Comparison of ENCODE assay signal across 8 mouse cellular contexts in the genomic region with DNA sequence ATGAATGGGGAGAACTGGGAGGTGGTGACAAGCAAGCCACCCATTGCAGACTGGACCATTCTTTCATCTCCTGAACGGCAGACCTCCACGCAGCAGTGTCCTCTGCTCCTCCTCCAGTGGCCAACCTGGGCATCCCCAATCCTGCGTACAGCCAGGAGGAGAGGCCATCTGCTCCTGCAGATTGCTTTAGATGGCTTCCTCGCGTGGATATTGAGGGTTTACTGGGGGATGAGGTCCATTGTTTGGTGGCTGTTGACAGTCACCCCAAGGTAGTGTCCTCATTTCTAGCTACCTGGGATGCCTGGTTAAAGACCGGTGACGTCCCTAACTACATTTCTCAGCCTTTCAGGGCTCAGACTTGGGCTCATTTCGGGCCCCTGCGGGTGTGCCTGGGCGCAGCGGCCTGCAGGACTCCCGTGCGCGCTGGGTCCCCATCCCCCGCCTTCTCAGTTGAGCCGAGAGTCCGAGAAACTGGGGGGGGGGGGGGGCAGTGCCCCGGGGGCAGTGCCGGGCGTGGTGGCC. TPM values are rescaled to one million over a fixed set of nuclear protein-coding genes. Genes with fewer than 3 reads are reported as not detected.
DNase-seq lines count a peak whose midpoint lies in the region; ATAC-seq and TF ChIP-seq lines count a peak whose summit lies in the region.

No protein-coding gene starts in this region.

- H3K4me2 ChIP-seq in limb, embryonic 12.5 days, result peak overlapping the region; percentile 98
- peak overlapping the region; percentile 95 for H3K4me2 ChIP-seq in stomach, embryonic 16.5 days (ENCODE audit: low read depth, low read length)

- WGBS in thymus, adult 2 months, result 29% methylated on average over 20 of the region's 20 CpGs
- WGBS in limb, embryonic 12.5 days, result 4% methylated on average over 19 of the region's 20 CpGs
- WGBS in stomach, embryonic 16.5 days, result 8% methylated on average over 20 of the region's 20 CpGs

- H3K4me1 ChIP-seq in thymus, adult 2 months (replicated peaks; ENCODE audit: control insufficient read depth, insufficient read depth, low read length), result peaks cover 9% of the 10 kb centered on the region; the same call in 1 of the 2 replicates
- H3K4me1 ChIP-seq in limb, embryonic 12.5 days (replicated peaks), result peaks cover 25% of the 10 kb centered on the region
- H3K4me1 ChIP-seq in stomach, embryonic 16.5 days (ENCODE audit: control insufficient read depth, insufficient read depth, low read length), result peaks cover 38% of the 10 kb centered on the region

- TF ChIP-seq POLR2A in thymus, adult 2 months (IDR thresholded peaks at IDR 0.05; ENCODE audit: control insufficient read depth, extremely low read depth, insufficient read depth, low read length, poor library complexity), result no peak

- H3K36me3 ChIP-seq in thymus, adult 2 months (ENCODE audit: control insufficient read depth, insufficient read depth, low read length), result no peaks in the 10 kb centered on the region
- H3K36me3 ChIP-seq in limb, embryonic 12.5 days, result peaks cover 2% of the 10 kb centered on the region; the same call in 1 of the 2 replicates
- no peaks in the 10 kb centered on the region for H3K36me3 ChIP-seq in stomach, embryonic 16.5 days (ENCODE audit: control insufficient read depth, insufficient read depth, low read length)

- intact Hi-C loops in gastrocnemius, postnatal 14 days (cut with DNase I; ENCODE audit: low total_unique reads), result loop anchor here (5.0 kb wide), 1 partner anchor 156 kb away; no protein-coding TSS in a partner anchor

- no peaks in the 10 kb centered on the region; the same call in 1 of the 2 replicates for H3K27me3 ChIP-seq in thymus, adult 2 months (ENCODE audit: control insufficient read depth, insufficient read depth, low read length)
- peaks cover 9% of the 10 kb centered on the region; the same call in 1 of the 2 replicates for H3K27me3 ChIP-seq in limb, embryonic 12.5 days
- H3K27me3 ChIP-seq in stomach, embryonic 16.5 days (ENCODE audit: control insufficient read depth, insufficient read depth, low read length), result no peaks in the 10 kb centered on the region

- H3K27ac ChIP-seq in thymus, adult 2 months (ENCODE audit: control insufficient read depth, insufficient read depth, low read length), result no peak overlapping the region
- 0 out of 2 replicates have a peak overlapping the region, but pooled peaks have one; percentile 31 for H3K27ac ChIP-seq in limb, embryonic 12.5 days
- H3K27ac ChIP-seq in stomach, embryonic 16.5 days (ENCODE audit: low read length), result peak overlapping the region; percentile 78

- H3K9ac ChIP-seq in limb, embryonic 12.5 days (replicated peaks), result peak overlapping the region; percentile 72
- peak overlapping the region; percentile 77 for H3K9ac ChIP-seq in stomach, embryonic 16.5 days (ENCODE audit: low read length)

- H3K4me3 ChIP-seq in thymus, adult 2 months (ENCODE audit: control insufficient read depth, insufficient read depth, low read length), result peak overlapping the region; percentile 41
- H3K4me3 ChIP-seq in limb, embryonic 12.5 days (replicated peaks), result peak overlapping the region; percentile 67
- H3K4me3 ChIP-seq in stomach, embryonic 16.5 days (replicated peaks; ENCODE audit: low read length), result peak overlapping the region; percentile 73

- TF ChIP-seq CTCF in thymus, adult 2 months (IDR thresholded peaks at IDR 0.05; ENCODE audit: borderline replicate concordance, control insufficient read depth, extremely low read depth, insufficient read depth, low read length, poor library complexity), result no peak

- peak; percentile 82 for DNase-seq in embryo, embryonic 9.5 days (ENCODE audit: extremely low spot score)
- DNase-seq in embryo, embryonic 10.5 days (ENCODE audit: low spot score), result no peak
- no peak for DNase-seq in thymus, adult 2 months
- DNase-seq in thymus, postnatal 10 days (ENCODE audit: low spot score in 2 of 2), result no peak
- no peak for DNase-seq in gastrocnemius, postnatal 14 days
- no peak for DNase-seq in frontal cortex, adult 2 months (ENCODE audit: extremely low spot score in 1 of 2, low spot score in 1 of 2)

- no peaks in the 10 kb centered on the region for H3K9me3 ChIP-seq in limb, embryonic 12.5 days
- no peaks in the 10 kb centered on the region for H3K9me3 ChIP-seq in stomach, embryonic 16.5 days (replicated peaks; ENCODE audit: control insufficient read depth, low read length)

- 0 out of 2 replicates have a peak, but pooled peaks have one; percentile 2 for ATAC-seq in limb, embryonic 12.5 days (ENCODE audit: insufficient number of reproducible peaks, insufficient read depth, low FRiP score, low TSS enrichment, low read depth)
- no peak for ATAC-seq in stomach, embryonic 16.5 days (ENCODE audit: insufficient read depth, low FRiP score)

RNA-seq across cellular contexts. Expression of gene Fads3, which starts 0.4 kb away (rescaled TPM):
- polyA plus RNA-seq in thymus, adult 2 months (2012; rRNA removed), result 13.6 and 19.9 TPM in 2 replicates
- polyA plus RNA-seq in limb, embryonic 12.5 days (2016; fragmentation: Nextera tagmentation; extraction: Ambion mirVana), result 5.8 and 5.9 TPM in 2 replicates
- 18.9 and 22.5 TPM in 2 replicates for polyA plus RNA-seq in stomach, embryonic 16.5 days (2015; fragmentation: Nextera tagmentation; extraction: Ambion mirVana)
- total RNA-seq in gastrocnemius, postnatal 14 days (2021), result 1 to 10 TPM; 5.4 to 6.0 TPM
- polyA plus RNA-seq in frontal cortex, adult 2 months (2012; rRNA removed), result 26.5 and 28.4 TPM in 2 replicates

RNA-seq across cellular contexts. Expression of gene Rab3il1, which starts 39.5 kb away (rescaled TPM):
- polyA plus RNA-seq in thymus, adult 2 months (2012; rRNA removed), result 12.8 and 15.7 TPM in 2 replicates
- polyA plus RNA-seq in limb, embryonic 12.5 days (2016; fragmentation: Nextera tagmentation; extraction: Ambion mirVana), result 32.0 and 35.8 TPM in 2 replicates
- 33.7 and 38.1 TPM in 2 replicates for polyA plus RNA-seq in stomach, embryonic 16.5 days (2015; fragmentation: Nextera tagmentation; extraction: Ambion mirVana)
- total RNA-seq in gastrocnemius, postnatal 14 days (2021), result 10 to 100 TPM in 1 of 2 experiments, 1 to 10 TPM in 1; 7.4 to 11.6 TPM
- polyA plus RNA-seq in frontal cortex, adult 2 months (2012; rRNA removed), result 11.3 and 13.6 TPM in 2 replicates

RNA-seq across cellular contexts. Expression of gene Best1, which starts 39.5 kb away (rescaled TPM):
- 0.31 and 0.33 TPM in 2 replicates for polyA plus RNA-seq in thymus, adult 2 months (2012; rRNA removed)
- 2.2 and 2.3 TPM in 2 replicates for polyA plus RNA-seq in limb, embryonic 12.5 days (2016; fragmentation: Nextera tagmentation; extraction: Ambion mirVana)
- 0.61 and 0.64 TPM in 2 replicates for polyA plus RNA-seq in stomach, embryonic 16.5 days (2015; fragmentation: Nextera tagmentation; extraction: Ambion mirVana)
- under 1 TPM; 0.29 to 0.41 TPM for total RNA-seq in gastrocnemius, postnatal 14 days (2021)
- polyA plus RNA-seq in frontal cortex, adult 2 months (2012; rRNA removed), result 0.59 and 0.74 TPM in 2 replicates
